Mouse (Mus musculus) erythroblast, embryonic 14.5 days (primary cell): Measurements from ENCODE around the gene Mafb.

Experiments used
- GATA1 ChIP-seq: IDR thresholded peaks from 2 replicates; pipeline ENCODE4 v1.6.1; 2012; ENCODE audit warnings: low read length, inconsistent platforms, mixed read lengths
- TAL1 ChIP-seq: IDR thresholded peaks from 3 replicates; pipeline ENCODE4 v1.6.1; 2012; ENCODE audit warnings: low read length, inconsistent platforms, mixed read lengths

DNA sequence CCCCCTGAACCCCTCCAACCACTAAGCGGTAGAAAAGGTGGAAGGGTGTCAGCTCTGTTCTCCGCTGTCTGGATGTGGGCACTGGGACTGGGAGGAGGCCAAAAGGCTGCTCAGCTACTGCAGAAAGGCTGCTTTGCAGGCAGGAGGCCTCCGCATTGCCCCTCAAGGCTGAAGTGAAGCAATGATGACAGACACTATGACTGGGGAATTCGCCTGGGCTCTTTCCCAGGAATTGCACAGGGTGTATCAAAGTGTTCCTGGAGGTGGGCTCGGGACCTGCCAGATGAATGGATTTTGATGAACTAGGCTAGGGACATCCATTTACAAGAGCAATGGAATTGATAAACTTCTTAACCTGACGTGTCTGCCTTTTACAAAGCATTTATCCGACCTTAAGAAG is 27.9 kb upstream of the Mafb start:
- TF ChIP-seq GATA1 (no peak), TAL1 (no peak)
